Mouse (Mus musculus): ENCODE measurements around the gene Slc50a1. TPM values are rescaled to one million over a fixed set of nuclear protein-coding genes. Genes with fewer than 3 reads are reported as not detected.

The Slc50a1 gene
- polyA plus RNA-seq, 1 experiment from 2014 or later: 66.7 TPM

DNA sequence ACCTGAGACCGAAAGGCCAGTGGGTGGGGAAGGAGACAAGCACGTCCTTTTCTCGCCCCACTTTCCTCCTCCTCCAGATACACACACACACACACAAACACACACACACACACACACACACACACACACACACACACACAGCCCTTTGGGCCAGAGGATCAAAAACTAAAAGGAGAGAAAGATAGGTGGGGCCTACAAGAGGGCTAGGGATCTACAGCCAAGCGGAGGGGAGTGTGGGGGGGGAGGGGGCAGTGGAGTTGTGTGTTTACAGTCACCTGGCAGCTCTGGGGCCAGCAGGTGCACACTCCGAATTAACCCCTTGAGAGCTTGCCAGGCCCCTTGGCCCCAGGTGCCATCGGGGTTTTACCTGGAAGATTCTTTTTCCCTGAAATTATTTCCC, 37.8 kb downstream of the Slc50a1 start:
- Histone ChIP-seq H3K27ac (ENCODE audit: low read length) (peak overlapping the region; percentile 97), H3K4me1 (replicated peaks; ENCODE audit: control insufficient read depth, insufficient read depth, low read length) (peaks cover 22% of the 10 kb centered on the region), H3K4me3 (ENCODE audit: low read length) (peak overlapping the region; percentile 53), H3K9ac (ENCODE audit: low read length) (peak overlapping the region; percentile 55), H3K36me3 (ENCODE audit: control insufficient read depth, insufficient read depth, low read length) (peaks cover 2% of the 10 kb centered on the region; the same call in 1 of the 2 replicates), H3K9me3 (ENCODE audit: control insufficient read depth, low read length) (no peaks in the 10 kb centered on the region), H3K27me3 (ENCODE audit: control insufficient read depth, insufficient read depth, low read depth, low read length) (no peaks in the 10 kb centered on the region), H3K4me2 (ENCODE audit: low read depth, low read length) (peak overlapping the region; percentile 83)
- peak; percentile 8; the same call in 1 of the 2 replicates for ATAC-seq (ENCODE audit: low read depth)
- WGBS: 35% methylated on average over 6 of the region's 6 CpGs

DNA sequence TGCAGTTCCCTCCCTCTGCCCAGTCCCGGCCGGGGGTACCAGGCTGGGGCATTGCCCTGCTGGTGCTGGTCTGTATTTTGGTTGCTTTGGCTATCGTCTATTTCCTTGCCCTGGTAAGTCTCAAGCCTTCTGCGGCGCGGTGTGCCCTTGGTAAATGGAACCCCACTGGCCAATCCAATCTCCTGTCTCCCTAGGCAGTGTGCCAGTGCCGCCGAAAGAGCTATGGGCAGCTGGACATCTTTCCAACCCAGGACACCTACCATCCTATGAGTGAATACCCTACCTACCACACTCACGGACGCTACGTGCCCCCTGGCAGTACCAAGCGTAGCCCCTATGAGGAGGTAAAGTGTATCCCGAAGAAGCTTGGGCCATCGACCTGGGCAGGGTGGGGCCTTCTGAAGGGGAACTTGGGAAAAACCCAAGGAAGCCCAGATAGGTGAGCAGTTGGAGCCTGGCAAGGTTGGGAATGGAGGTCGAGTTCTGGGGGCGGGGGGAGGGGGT, 38.5 kb downstream of the Slc50a1 start:
- peak overlapping the region; percentile 58 for H3K9ac ChIP-seq (ENCODE audit: low read length)
- 64% methylated on average over 16 of the region's 16 CpGs for WGBS
- no peak for ATAC-seq (ENCODE audit: low read depth)
- no peaks in the 10 kb centered on the region for H3K36me3 ChIP-seq (ENCODE audit: control insufficient read depth, insufficient read depth, low read length)
- peaks cover 26% of the 10 kb centered on the region for H3K4me1 ChIP-seq (replicated peaks; ENCODE audit: control insufficient read depth, insufficient read depth, low read length)
- H3K4me3 ChIP-seq (ENCODE audit: low read length): peak overlapping the region; percentile 53
- no peaks in the 10 kb centered on the region for H3K27me3 ChIP-seq (ENCODE audit: control insufficient read depth, insufficient read depth, low read depth, low read length)
- peak overlapping the region; percentile 83 for H3K4me2 ChIP-seq (ENCODE audit: low read depth, low read length)
- H3K27ac ChIP-seq (ENCODE audit: low read length): peak overlapping the region; percentile 97
- no peaks in the 10 kb centered on the region for H3K9me3 ChIP-seq (ENCODE audit: control insufficient read depth, low read length)

DNA sequence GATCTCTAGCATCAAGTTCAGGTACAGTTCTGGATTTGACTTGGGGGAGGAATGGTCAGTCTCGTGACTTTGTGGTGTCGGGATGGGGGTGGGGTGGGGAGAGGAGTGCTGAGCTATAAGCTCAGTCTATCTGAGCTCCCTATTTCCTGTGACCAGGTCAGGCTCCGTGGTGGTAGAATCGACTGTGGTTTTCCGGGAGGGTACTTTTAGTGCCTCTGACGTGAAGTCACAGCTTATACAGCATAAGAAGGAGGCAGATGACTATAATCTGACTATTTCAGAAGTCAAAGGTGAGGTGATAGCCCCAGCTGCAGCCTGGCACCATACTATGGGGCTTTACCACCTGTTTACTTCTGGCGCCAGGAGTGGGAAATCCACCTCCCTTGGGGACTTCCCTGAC, 39.0 kb downstream of the Slc50a1 start:
- Histone ChIP-seq H3K36me3 (ENCODE audit: control insufficient read depth, insufficient read depth, low read length) (no peaks in the 10 kb centered on the region), H3K4me3 (ENCODE audit: low read length) (peak overlapping the region; percentile 53), H3K9ac (ENCODE audit: low read length) (peak overlapping the region; percentile 58), H3K4me1 (replicated peaks; ENCODE audit: control insufficient read depth, insufficient read depth, low read length) (peaks cover 31% of the 10 kb centered on the region), H3K4me2 (ENCODE audit: low read depth, low read length) (peak overlapping the region; percentile 83), H3K9me3 (ENCODE audit: control insufficient read depth, low read length) (no peaks in the 10 kb centered on the region), H3K27ac (ENCODE audit: low read length) (peak overlapping the region; percentile 97), H3K27me3 (ENCODE audit: control insufficient read depth, insufficient read depth, low read depth, low read length) (no peaks in the 10 kb centered on the region)
- 43% methylated on average over 7 of the region's 7 CpGs for WGBS
- no peak for ATAC-seq (ENCODE audit: low read depth)

DNA sequence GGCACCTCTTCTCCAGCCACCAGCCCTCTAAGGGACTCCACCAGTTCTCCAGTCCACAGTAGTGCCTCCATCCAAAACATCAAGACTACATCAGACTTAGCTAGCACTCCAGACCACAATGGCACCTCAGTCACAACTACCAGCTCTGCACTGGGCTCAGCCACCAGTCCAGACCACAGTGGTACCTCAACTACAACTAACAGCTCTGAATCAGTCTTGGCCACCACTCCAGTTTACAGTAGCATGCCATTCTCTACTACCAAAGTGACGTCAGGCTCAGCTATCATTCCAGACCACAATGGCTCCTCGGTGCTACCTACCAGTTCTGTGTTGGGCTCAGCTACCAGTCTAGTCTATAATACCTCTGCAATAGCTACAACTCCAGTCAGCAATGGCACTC, 39.8 kb downstream of the Slc50a1 start:
- peak overlapping the region; percentile 53 for H3K4me3 ChIP-seq (ENCODE audit: low read length)
- no peak overlapping the region for H3K27ac ChIP-seq (ENCODE audit: low read length)
- H3K4me1 ChIP-seq (replicated peaks; ENCODE audit: control insufficient read depth, insufficient read depth, low read length): peaks cover 31% of the 10 kb centered on the region
- no peaks in the 10 kb centered on the region for H3K27me3 ChIP-seq (ENCODE audit: control insufficient read depth, insufficient read depth, low read depth, low read length)
- no peak overlapping the region; the same call in 1 of the 2 replicates for H3K9ac ChIP-seq (ENCODE audit: low read length)
- 64% methylated on average over 2 of the region's 2 CpGs for WGBS
- no peaks in the 10 kb centered on the region for H3K9me3 ChIP-seq (ENCODE audit: control insufficient read depth, low read length)
- no peak for ATAC-seq (ENCODE audit: low read depth)
- no peaks in the 10 kb centered on the region for H3K36me3 ChIP-seq (ENCODE audit: control insufficient read depth, insufficient read depth, low read length)
- H3K4me2 ChIP-seq (ENCODE audit: low read depth, low read length): peak overlapping the region; percentile 83

DNA sequence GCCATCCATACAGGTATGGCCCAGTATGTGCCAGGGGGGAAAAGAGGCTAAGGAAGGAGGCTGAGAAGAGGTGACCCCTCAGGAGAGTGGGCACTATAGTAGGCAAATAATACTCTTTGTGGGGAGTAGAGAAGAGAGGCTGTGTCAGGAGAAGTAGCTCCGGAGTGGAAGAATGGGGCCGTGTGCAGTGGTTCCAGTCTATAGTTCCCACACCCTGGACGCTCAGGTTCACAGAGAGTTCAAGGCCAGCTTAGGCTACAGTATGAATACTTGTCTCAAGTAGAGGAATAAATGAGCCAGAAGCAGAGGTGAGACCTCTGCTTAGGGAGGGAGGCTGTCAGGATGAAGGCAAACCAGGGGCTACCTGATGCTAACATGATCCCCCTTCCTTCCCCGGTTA, 41.1 kb downstream of the Slc50a1 start:
- Histone ChIP-seq H3K4me3 (ENCODE audit: low read length) (peak overlapping the region; percentile 53), H3K27me3 (ENCODE audit: control insufficient read depth, insufficient read depth, low read depth, low read length) (no peaks in the 10 kb centered on the region), H3K9me3 (ENCODE audit: control insufficient read depth, low read length) (no peaks in the 10 kb centered on the region), H3K36me3 (ENCODE audit: control insufficient read depth, insufficient read depth, low read length) (no peaks in the 10 kb centered on the region), H3K4me2 (ENCODE audit: low read depth, low read length) (peak overlapping the region; percentile 83), H3K9ac (ENCODE audit: low read length) (peak overlapping the region; percentile 54), H3K4me1 (replicated peaks; ENCODE audit: control insufficient read depth, insufficient read depth, low read length) (peaks cover 32% of the 10 kb centered on the region), H3K27ac (ENCODE audit: low read length) (peak overlapping the region; percentile 91)
- WGBS: 26% methylated on average over 4 of the region's 4 CpGs
- no peak for ATAC-seq (ENCODE audit: low read depth)

DNA sequence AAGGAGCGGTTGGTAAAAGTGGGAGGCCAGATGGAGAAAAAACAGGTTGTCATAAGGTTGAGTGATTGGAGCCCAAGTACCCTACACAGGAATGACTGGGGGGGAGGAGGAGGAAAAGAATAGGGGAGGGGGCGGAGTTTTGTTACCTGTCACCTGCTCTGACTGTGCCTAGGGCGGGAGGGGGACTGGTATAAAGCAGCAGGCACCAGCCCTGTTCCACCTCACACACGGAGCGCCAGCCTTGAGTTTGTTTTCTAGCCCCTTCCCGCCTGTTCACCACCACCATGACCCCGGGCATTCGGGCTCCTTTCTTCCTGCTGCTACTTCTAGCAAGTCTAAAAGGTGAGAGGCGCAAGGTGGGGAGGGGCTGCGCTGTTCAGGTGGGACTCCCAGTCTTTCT, 41.5 kb downstream of the Slc50a1 start, which contains the start of gene Muc1:
Gene Muc1 (plus strand): TSS at position 222 of the 400 bp plus-strand sequence.
- no peaks in the 10 kb centered on the region for H3K9me3 ChIP-seq (ENCODE audit: control insufficient read depth, low read length)
- H3K4me1 ChIP-seq (replicated peaks; ENCODE audit: control insufficient read depth, insufficient read depth, low read length): peaks cover 28% of the 10 kb centered on the region
- no peaks in the 10 kb centered on the region for H3K27me3 ChIP-seq (ENCODE audit: control insufficient read depth, insufficient read depth, low read depth, low read length)
- H3K36me3 ChIP-seq (ENCODE audit: control insufficient read depth, insufficient read depth, low read length): peaks cover under 1% of the 10 kb centered on the region; the same call in 1 of the 2 replicates
- 16% methylated on average over 10 of the region's 10 CpGs for WGBS
- peak; percentile 23 for ATAC-seq (ENCODE audit: low read depth)
- H3K27ac ChIP-seq (ENCODE audit: low read length): peak within 1 kb of the TSS; percentile 91
- H3K4me2 ChIP-seq (ENCODE audit: low read depth, low read length): peak within 1 kb of the TSS; percentile 83
- H3K4me3 ChIP-seq (ENCODE audit: low read length): peak within 1 kb of the TSS; percentile 53
- peak within 1 kb of the TSS; percentile 68 for H3K9ac ChIP-seq (ENCODE audit: low read length)

DNA sequence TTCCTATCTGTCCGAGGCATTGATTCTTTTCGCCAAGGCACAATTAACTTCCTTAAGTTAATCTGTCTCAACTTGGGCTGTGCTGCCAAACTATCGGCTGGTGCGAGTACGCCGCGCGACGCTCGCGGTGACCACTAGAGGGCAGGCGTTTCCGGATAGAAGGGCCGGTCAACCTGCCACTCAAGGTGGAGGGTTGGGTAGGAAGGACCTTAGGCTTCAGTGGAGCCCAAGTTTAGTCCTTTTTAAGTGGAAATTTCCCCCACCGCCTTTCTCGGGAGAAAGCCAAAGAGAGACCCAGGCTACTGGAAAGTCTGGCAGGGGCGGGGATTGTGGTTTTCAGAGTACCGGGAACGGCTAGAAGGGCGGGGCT, 42.2 kb downstream of the Slc50a1 start:
- H3K4me1 ChIP-seq (replicated peaks; ENCODE audit: control insufficient read depth, insufficient read depth, low read length): peaks cover 21% of the 10 kb centered on the region
- peak overlapping the region; percentile 68 for H3K9ac ChIP-seq (ENCODE audit: low read length)
- H3K4me3 ChIP-seq (ENCODE audit: low read length): peak overlapping the region; percentile 53
- H3K9me3 ChIP-seq (ENCODE audit: control insufficient read depth, low read length): no peaks in the 10 kb centered on the region
- peak overlapping the region; percentile 83 for H3K4me2 ChIP-seq (ENCODE audit: low read depth, low read length)
- WGBS: under 1% methylated on average over 20 of the region's 20 CpGs
- peak overlapping the region; percentile 91 for H3K27ac ChIP-seq (ENCODE audit: low read length)
- peak; percentile 37 for ATAC-seq (ENCODE audit: low read depth)
- no peaks in the 10 kb centered on the region for H3K27me3 ChIP-seq (ENCODE audit: control insufficient read depth, insufficient read depth, low read depth, low read length)
- H3K36me3 ChIP-seq (ENCODE audit: control insufficient read depth, insufficient read depth, low read length): peaks cover 4% of the 10 kb centered on the region; the same call in 1 of the 2 replicates

DNA sequence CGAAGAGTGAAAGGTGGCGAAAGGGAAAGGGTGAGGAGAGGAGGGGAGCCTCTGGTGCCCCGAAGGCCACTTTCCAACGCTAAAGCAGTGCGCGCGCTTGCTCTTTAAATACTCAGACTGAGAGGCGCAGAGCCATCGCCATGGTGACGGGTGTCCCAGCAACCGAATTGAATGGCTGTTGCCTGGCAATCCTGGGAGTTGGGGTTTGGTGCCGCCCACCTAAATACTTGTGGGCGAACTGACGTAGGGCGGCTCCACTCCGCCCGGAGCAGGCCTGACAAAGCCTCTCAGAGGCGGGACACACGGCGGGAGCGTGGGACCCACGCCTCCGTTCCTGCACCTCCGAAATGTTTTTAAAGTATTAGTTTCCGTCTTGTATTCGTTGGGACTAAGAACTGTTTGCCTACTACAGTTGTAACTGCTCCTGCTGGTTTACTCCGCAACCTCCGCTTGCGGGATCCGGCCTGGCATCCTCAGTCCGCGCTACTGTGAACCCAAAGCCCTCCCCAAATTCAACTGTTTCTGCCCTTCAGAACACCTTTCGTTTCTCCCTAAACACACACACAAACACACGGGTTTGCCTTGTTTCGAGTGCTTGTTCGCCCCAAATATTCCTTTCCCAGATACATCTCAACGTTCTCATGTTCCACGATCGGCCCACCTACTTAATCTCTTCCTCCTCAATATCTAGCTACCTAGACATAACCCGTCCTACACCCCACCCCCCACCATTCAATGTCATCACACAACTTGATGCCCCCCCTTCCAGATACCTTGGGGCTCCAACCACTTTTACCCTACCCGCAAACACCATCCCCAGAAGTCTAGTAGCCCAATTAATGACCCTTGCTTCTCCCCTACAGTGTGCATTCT, 42.8 kb downstream of the Slc50a1 start:
- Histone ChIP-seq H3K4me1 (replicated peaks; ENCODE audit: control insufficient read depth, insufficient read depth, low read length) (peaks cover 17% of the 10 kb centered on the region), H3K36me3 (ENCODE audit: control insufficient read depth, insufficient read depth, low read length) (peaks cover 4% of the 10 kb centered on the region; the same call in 1 of the 2 replicates)
- WGBS: 4% methylated on average over 41 of the region's 41 CpGs

DNA sequence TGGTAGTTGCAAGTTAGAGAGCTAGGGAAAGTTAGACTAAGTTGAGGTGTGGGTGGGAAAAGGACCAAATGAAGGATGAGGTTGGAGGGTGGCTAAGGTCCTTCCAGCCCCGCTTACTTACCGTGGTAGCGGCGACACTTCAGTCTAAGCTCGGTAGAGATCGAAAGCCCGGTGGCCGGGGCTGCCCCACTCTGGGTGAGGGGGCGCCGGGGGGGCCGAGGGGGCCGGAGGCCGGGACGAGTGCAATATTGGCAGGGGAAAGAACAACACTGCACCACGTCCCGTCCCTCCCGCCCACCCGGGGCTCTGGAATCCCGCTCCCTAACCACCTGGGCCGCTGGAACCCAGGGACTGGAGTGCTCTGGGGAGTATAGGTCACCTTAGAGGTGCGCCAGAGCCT, 43.5 kb downstream of the Slc50a1 start, which contains the start of gene Mtx1:
Gene Mtx1 (minus strand): TSS at position 189 of the 400 bp plus-strand sequence.
- 3% methylated on average over 21 of the region's 21 CpGs for WGBS
- Histone ChIP-seq H3K4me2 (ENCODE audit: low read depth, low read length) (peak within 1 kb of the TSS; percentile 83), H3K4me1 (replicated peaks; ENCODE audit: control insufficient read depth, insufficient read depth, low read length) (peaks cover 17% of the 10 kb centered on the region), H3K27me3 (ENCODE audit: control insufficient read depth, insufficient read depth, low read depth, low read length) (no peaks in the 10 kb centered on the region), H3K9ac (ENCODE audit: low read length) (peak within 1 kb of the TSS; percentile 68), H3K27ac (ENCODE audit: low read length) (peak within 1 kb of the TSS; percentile 91), H3K9me3 (ENCODE audit: control insufficient read depth, low read length) (no peaks in the 10 kb centered on the region), H3K4me3 (ENCODE audit: low read length) (peak within 1 kb of the TSS; percentile 53), H3K36me3 (ENCODE audit: control insufficient read depth, insufficient read depth, low read length) (peaks cover 4% of the 10 kb centered on the region; the same call in 1 of the 2 replicates)
- peak; percentile 5 for ATAC-seq (ENCODE audit: low read depth)

More for the DNA sequence above, 42.8 kb downstream of the Slc50a1 start:
- peak; percentile 83 for ATAC-seq (ENCODE audit: low read depth)
- Histone ChIP-seq H3K27ac (ENCODE audit: low read length) (peak overlapping the region; percentile 91), H3K4me3 (ENCODE audit: low read length) (peak overlapping the region; percentile 53), H3K9me3 (ENCODE audit: control insufficient read depth, low read length) (no peaks in the 10 kb centered on the region), H3K4me2 (ENCODE audit: low read depth, low read length) (peak overlapping the region; percentile 83), H3K9ac (ENCODE audit: low read length) (peak overlapping the region; percentile 68), H3K27me3 (ENCODE audit: control insufficient read depth, insufficient read depth, low read depth, low read length) (no peaks in the 10 kb centered on the region)
